Mouse (Mus musculus) adrenal gland, postnatal 4 days (tissue): ENCODE data around the gene Zswim3. TPM values are rescaled to one million over a fixed set of nuclear protein-coding genes. Genes with fewer than 3 reads are reported as not detected.
"Not testable (repeated sequence)": the region's sequence is repeated elsewhere in the genome, so short reads cannot be mapped to it uniquely, and the experiment has no call there.

ENCODE experiments used
- DNase-seq, 2 experiments: peaks; one replicate each; pipeline ENCODE4 v3.0.0; 2021 to 2022; ENCODE audit warnings: low spot score in 2 of 2, mixed read lengths in 2 of 2
- total RNA-seq, 2 experiments: library from RNA; stranded (reverse); gene quantifications; 2 replicates each; pipeline ENCODE4 v1.2.3; 2021

Gene Zswim3
- total RNA-seq, 2 experiments from 2014 or later: 3.8 to 4.5 TPM

DNA sequence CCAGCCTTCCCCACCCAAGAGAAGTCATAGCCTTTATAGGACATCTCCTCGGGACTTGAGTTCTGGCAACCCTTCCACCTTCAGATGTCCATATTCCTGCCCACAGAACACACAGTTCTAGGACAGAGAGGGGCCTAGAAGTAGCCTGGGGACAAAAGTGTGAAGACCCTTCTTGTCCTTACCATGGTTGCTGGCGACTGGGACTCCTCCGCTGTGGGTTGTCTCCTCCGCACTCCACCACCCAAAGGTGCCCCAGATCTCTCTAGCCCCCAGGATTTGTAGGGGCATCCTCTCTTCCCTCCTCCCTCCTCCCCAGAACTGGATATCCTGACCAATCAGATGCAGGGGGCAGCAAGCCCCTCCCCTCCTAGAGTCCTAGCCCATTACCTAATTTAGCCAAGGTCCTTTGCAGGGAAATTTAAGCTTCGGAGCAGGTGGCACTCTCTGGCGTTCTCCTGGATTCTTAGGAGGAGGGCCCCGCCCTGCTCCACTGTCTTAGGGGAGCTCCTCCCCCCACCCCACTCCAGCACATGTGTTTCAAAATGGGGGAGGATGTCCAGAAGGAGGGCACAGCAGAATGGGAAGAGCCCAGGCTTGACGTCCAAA, 25.3 kb upstream of the Zswim3 start, which contains the start of gene Tnnc2:
Tnnc2 (minus strand) TSS at position 487 of the 606 bp plus-strand sequence.
- DNase-seq: no peak

DNA sequence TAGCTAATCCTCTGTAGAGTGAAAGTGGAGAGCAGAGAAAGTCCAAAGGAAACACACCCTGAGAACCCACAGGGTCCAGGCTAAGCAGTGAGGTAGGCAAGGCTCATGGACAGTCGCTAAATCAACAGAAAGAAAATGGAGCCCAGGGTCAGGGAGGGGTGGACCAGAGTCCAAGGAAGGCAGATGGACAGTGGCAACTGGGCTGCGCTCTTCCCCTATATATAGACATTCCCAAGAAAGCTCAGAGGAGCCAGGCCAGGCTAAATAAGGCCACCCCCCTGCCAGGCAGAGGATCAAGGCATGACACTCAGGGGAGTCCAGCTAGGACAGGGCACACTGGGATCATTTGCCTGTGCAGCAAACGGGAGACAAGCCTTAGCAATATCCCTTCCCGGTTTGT, 23.0 kb upstream of the Zswim3 start:
- DNase-seq: no peak

DNA sequence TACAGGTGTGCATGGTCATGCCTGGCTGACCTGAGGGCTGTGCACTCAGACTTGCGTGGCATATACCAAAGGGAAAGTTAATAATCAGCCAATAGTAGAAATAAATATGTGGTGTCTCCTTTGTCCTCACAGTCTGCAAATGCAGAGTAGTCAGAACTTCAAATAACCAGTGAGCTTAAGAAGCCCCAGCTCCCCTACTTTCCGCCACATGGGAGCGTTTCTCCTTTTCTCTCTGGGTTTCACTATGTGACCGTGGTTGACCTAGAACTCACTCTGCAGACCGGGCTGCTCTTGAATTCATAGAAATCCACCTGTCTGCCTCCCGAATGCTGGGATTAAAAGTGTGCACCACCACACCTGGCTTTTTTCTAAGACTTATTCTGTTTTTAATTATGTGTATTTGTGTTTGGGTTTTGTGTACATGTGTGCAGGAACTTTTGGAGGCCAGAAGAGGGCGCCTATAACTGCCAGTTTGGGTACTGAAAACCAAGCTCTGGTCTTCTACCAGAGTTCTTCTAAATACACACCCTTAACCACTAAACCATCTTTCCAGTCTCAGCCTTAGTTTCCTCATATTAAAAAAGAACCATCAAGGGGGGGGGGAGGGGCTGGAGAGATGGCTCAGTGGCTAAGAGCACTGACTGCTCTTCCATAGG, 20.8 kb upstream of the Zswim3 start:
- no peak for DNase-seq

DNA sequence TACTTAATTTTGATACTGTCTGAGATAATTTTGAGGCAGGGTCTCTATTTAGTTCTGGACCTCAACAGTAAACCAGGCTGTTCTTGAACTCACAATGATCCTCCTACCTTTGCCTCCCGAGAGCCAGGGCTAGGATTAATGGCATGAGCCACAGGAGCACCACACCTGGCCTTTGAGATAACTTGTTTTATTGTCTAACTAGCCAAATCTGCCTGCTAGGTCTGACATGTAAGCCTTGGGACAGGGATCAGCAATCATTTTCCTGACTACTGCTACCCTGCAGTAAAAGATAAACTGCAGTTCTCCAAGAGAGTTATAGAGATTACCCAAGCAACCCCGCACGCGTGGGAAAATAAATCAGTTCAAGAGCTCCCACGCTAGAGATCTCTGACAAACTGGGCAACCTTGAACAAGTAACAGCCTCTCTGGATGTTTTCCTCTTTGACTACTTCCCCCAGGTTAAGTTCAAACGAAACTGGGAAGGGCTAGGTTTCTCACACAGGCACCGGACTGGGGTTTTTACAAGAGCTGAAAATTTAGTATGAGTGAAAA, 20.0 kb upstream of the Zswim3 start:
- no peak for DNase-seq

DNA sequence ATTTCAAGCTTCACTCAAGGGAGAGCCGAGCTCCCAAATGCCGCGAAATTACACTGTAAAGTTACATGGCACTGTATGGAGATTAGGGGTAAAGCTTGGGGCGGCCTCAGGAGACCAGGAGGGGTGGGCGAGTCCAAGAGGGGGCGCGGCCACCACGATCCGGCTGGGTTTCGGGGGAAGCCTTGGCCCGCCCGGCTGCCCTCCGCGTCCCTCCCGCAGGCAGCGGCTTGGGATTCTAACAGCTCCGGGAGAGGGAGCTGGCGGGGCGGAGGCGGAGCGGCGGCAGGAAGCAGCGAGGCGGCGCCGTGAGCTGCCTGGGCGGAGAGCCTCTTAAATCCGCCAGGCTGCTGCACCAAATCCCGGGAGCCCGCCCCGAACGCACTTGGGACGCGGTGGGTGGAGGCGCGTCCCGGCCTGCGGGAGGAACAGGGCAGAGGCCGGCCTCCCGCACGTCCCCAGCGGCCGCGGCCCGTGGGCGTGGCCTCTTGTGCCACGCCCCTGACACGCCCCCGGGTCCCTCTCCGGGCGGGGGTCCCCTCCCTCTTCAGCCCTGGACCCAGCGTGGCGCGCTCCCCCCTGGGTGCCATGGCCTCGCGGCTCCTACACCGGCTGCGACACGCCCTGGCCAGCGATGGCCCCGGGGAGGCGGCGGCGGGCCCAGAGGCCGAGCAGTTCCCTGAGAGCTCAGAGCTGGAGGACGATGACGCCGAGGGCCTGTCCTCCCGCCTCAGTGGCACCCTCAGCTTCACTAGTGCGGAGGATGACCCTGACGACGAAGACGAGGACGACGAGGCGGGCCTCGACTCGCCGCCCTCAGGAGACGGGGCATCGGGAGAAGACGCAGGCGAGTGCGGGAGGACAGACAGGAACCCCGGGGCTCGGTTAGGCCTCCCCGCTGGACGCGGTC, 19.2 kb upstream of the Zswim3 start, which contains the start of gene Snx21:
Snx21 (plus strand) TSS at position 343 of the 907 bp plus-strand sequence.
- DNase-seq: peak; percentile 75

DNA sequence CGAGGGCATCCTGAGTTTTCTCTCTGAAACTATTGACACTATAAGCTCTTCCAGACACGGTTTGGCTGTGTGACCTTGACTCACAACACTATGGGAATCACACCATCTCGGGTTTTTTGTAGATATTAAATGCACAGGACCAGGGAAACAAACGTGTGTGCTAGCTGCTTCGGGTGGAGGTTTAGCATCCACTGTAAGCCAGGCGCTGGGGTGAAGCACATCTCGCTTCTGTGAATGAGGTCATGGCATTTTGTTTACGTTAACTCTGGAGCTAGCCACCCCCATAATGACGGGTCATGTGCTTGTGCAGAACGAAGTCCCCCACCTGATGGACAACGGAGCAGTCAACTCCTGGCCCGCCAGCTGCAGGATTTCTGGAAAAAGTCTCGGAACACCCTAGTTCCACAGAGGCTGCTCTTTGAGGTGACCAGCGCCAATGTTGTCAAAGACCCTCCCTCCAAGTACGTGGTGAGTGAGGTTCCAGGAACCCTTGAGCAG, 18.5 kb upstream of the Zswim3 start:
- DNase-seq: no peak

DNA sequence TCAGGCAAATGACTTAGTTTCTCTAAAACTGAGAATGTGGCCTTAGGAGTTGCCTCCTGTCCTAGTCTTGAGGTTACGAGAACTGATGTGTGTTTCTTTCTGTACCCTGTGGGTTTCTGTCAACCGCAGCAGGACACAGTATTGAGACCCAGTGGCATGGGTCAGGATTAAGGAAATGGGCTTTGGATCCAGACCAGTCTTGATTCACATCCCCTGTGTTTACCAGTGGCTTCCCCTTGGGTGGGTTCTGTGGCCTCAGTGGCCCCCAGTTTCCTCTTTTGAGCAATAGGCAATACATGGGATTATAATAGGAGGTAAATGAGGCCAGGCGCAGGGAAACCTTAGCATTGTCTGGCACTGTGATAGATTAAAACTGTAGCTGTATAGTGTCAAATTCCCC, 17.9 kb upstream of the Zswim3 start:
- no peak for DNase-seq

DNA sequence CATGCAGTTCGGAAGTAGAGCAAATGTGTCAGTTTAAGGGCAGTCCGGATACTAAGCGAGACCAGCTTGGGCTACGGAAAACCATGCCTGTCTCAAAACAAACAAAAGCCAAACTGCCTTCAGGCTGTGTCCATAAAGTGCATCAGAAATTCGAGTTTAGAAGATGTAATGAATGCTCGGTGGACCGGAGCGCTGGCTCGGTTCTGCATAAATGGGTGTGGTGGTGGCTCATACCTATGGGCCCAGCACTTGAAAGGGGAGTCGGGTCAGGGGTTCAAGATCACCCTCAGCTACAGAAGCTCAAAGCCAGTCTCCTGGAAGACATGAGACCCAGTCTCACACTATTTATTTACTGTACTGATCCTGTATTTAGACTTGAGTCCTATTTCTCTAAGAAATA, 17.1 kb upstream of the Zswim3 start:
- DNase-seq: no peak

DNA sequence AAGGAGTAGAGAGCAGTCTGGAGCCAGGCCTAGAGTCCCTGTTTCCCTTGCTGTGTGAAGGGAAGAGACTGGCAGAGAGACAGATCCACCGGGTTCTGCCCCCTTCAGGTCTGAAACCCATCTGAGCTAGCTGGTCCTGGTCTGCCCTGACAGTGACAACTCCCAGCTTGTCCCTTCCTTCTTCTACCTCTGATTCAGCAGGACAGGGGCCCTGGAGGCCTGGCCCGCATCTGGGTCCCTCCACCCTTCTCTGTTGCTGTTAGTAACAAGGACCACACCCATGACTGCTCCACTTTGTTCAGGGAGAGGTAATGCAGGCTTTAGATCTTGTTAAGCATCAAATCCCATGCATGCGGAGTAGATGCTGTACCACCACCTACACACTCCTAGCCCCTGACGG, 16.5 kb upstream of the Zswim3 start:
- DNase-seq: no peak

DNA sequence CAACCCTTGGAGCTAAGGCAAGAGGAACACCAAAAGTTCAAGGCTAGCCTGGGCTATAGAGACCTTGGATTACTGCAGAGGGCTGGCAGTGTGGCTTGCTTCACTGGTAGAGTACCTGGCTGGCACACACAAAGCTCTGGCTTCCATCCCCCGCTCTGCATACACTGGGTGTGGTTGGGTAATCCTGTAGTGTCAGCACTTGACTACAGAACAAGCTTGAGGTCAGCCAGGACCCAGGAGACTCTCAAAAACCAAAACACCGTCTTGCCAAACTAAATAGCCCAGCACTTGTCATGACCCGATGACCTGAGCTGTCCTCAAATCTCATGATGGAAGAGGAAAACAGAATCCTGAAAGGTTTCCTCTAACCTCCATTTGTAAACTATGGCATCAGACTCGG, 14.4 kb upstream of the Zswim3 start:
- DNase-seq: no peak

DNA sequence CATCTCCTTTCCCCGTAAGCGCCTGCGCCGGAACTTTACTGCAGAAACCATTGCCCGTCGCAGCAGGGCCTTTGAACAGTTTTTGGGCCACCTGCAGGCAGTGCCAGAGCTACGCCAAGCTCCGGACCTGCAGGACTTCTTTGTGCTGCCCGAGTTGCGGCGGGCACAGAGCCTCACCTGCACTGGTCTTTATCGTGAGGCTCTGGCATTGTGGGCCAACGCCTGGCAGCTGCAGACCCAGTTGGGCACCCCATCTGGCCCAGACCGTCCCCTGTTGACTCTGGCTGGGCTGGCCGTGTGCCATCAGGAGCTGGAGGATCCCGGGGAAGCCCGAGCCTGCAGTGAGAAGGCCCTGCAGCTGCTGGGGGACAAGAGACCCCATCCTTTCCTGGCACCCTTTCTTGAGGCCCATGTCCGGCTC, 13.0 kb upstream of the Zswim3 start:
- no peak for DNase-seq

DNA sequence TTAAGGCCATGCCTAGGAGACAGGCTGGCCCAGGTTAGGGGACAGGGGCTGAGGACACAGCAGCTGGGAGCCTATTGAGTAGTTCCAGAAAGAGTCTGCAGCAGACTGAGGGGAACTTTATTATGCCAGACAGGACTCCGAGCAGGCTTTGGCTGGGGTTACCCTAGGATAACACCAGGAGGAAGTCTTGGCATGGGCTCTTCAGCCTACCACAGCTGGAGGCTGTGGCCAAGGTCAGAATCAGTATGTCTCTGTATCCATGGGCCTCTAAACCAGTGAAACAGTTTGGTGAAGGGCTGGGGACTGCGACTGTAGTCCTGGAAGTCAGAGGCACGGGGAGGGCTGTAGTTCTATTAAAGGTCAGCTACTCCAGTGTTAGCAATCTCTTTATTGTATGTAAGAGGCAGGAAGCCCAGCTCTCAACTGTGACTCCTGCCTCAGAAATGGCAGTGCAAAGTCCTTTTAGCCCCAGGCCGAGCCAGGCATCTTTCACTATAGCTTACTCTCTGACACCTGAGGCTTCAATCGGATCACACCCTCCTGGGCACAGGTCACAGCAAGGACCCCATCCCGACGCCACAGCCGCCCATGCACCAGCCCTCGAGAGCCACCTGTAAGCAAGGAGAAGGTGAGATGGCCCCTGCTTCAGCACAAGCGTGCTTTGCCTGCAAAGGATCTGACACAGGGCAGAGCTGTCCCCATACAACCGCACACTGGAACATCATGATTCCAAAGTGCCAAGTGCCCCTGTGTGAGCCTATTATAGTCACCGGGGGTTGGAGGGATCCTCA, 12.3 kb upstream of the Zswim3 start:
- no peak for DNase-seq

DNA sequence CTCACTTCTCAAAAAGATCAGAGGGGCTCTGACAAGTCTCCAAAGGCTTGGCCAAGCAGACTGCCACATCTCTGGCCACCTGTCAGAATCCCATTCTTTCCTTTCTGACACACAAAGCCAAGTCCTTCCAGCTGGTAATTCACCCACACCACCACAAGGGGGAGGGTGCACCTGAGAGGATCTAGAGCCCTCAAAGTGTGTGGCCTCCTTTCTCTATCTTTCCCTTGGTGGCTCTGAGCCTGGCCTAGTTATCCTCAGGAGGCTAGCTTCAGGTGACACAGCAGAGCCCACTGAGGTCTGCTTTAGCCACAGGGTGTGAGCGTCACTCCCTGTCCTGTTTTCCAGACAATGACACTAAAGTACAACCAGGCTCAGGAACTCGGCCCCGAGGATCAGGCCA, 11.7 kb upstream of the Zswim3 start:
- DNase-seq: peak in 1 of 2 experiments; percentile 50

DNA sequence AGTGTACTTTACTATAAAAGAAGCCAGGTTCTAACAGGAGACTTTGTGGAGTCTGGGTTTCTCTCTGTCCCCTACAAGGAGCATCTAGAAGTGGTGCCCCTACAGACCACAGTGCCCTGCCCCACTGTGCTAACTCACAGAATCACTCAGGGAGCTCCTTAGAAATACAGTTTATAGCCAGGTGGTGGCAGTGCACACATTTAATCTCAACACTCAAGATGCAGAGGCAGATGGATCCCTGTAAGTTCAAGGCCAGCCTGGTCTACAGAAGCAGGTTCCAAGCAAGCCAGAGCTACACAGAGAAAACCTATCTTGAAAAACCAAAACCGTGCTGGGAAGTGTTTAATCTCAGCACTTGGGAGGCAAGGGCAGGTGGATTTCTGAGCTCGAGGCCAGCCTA, 11.1 kb upstream of the Zswim3 start:
- no peak for DNase-seq

DNA sequence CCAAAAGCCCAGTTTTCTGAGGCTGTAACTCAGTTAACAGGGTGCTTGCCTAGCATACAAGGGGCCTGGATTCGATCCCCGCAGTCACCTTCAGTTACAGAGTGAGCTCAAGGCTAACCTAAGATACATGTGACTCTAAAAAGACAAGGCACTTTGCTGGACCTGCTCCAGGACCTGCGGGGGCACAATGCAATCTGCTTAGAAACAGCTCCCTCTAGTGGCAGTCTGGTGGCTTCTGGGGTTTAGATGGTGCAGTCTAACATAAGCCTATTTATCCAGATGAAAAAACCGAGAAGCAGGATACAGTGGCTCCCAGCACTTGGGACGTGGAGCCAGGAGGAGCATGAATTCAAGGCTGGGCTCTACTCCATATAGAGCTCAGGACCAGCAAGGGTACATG, 10.6 kb upstream of the Zswim3 start:
- DNase-seq: peak; percentile 57 to 86

DNA sequence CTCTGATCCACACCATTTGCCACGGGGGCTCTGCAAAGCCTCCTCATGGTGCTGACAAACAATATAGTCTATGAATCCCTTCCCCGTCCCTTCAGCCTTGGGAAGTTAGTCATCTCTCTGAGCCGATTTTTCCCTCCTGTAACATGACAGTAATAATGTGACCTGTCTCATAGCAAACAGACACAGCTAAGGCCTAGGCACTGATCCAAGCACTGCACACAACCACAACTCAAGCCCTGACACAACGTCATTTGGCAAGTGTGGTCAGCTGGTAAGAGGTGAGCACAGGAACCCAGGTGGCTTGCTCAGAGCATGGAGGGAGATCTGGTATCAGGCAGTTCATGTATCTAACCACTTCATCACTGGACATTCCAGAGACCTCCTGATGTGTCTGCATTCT, 9.0 kb upstream of the Zswim3 start:
- no peak for DNase-seq

DNA sequence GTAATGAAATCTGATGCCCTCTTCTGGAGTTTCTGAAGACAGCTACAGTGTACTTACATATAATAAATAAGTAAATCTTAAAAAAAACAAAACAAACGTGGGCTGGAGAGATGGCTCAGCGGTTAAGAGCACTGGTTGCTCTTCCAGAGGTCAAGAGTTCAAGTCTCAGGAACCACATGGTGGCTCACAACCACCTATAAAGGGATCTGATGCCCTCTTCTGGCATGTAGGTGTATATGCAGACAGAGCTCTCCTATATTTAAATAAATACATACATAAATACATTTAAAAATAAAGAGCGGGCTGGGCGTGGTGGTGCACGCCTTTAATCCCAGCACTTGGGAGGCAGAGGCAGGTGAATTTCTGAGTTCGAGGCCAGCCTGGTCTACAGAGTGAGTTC, 6.3 kb upstream of the Zswim3 start:
- DNase-seq: not testable (repeated sequence)

DNA sequence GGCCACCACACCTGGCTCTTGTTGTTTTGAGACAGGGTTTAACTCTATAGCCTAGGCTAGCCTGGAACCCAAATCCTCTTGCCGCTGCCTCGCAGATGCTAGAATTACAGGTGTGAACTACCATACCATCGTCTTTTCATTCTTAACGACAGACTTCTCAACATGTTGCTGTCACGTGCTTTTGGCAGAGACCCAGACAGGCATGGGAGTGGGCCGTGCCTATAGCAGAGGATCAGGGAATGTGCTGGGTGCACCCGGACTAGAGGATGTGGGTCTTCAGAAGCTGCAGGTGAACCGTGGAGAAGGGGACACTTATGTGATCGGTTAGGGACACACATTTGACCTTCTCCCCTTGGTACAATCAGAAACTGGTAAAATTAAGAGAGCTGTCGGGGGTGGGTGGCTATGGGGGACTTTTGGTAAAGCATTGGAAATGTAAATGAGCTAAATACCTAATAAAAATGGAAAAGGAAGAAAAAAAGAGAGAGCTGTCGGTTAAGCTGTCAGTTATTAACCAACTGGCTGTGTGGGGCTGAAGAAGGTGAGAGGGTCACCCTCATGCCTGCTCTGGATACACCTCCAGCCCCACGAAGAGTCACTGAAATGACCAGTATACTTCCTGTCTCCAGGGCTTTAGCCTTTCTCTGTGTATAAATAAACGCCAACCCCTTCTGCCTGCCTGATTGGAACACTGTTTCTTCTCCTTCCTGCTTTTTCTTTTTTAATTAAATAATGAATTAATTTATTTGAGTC, 4.5 kb upstream of the Zswim3 start:
- DNase-seq: no peak

DNA sequence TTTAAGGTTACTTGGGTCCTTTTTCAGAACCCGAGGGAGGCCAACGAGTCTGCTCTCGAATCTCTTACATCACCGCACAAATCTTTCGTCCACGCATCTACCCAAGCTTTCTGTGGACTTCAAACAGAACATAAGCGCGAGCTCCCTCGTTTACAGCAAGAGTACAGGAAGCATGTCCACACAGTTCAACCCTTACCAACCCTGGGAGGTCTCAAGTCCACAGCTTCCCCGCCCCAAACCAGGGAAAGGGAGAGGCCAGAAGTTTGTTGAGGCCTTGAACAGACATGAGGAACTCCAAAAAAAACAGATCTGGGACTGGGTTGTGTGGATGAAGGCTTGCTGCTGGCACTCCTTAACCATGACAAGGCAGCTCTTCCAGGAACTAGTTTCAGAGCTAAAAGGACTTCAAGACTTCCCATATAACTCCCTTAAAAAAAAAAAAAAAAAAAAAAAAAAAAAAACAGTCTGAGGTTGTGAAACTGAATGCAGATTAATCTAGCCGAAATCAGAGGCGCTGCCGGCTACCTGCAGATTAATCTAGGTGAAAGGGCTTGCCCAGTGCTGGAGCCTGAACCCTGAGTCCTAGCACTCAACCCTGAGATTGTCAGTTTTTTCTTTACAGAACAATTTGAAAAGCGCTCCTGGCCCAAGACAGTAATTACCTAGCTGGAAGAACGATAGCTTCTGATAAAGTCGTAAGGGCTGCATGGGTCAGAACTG, 1.5 kb upstream of the Zswim3 start:
- DNase-seq: no peak
